Mouse (Mus musculus): ENCODE data around the gene Atp10b.

DNA sequence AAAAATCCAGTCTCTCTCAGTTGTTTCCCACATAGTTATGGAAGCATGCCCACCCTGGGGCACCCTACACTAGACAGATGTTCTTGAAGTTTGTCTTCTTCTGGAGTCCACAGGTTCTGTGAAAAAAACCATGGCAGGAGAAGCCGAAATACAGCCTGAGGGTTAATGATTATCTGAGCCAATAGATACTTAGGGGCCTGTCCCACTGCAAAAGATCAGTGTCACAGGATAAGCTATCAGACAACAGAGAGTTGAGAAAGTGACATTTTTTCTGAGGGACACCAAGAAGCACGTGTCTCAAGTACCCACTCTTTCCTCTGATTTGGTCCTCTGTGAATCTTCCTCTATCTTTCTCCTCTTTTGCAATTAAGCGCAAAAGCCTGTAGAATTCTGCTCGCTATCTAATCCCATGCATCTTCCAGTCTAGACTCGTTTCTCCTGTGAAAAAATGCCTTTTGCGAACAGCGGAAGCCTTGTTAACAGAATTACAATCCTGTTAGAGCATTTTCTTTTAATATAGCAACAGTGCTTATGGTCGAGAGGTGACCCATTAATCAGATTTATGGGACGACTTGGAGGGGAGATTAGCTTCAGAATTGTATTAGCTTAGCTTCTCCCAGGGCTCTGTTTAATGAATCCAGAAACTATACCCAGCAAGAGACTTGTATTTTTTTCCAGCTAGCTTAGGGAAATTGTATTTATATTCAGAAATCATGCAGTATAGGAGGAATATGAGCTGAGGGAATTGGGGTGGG is 10.7 kb downstream of the Atp10b start:
- TF ChIP-seq CTCF (IDR thresholded peaks at IDR 0.05; ENCODE audit: borderline replicate concordance, insufficient read depth, low read length) (no peak), POLR2A (IDR thresholded peaks at IDR 0.05; ENCODE audit: low read depth, low read length) (no peak)
